Mouse (Mus musculus): Measurements from ENCODE around the gene Adcy1. TPM values are rescaled to one million over a fixed set of nuclear protein-coding genes. Genes with fewer than 3 reads are reported as not detected.
A peak's percentile ranks its signal among the peaks of the same experiment; 100 is the strongest.

Gene Adcy1
- polyA plus RNA-seq, 1 experiment from 2014 or later, result 0.07 TPM

- no peak for ATAC-seq (ENCODE audit: insufficient read depth)
Observed at GRCm38 (mm10) chr11:7109131-7109530, 45.8 kb downstream of the Adcy1 start.

GRCm38 (mm10) chr11:7113046-7113445 is 49.8 kb downstream of the Adcy1 start:
- Histone ChIP-seq H3K27ac (replicated peaks) (no peak overlapping the region), H3K9ac (no peak overlapping the region), H3K4me1 (replicated peaks) (no peaks in the 10 kb centered on the region), H3K4me3 (replicated peaks) (no peak overlapping the region), H3K9me3 (replicated peaks) (no peaks in the 10 kb centered on the region), H3K36me3 (replicated peaks) (no peaks in the 10 kb centered on the region), H3K4me2 (no peak overlapping the region), H3K27me3 (no peaks in the 10 kb centered on the region)
- ATAC-seq (ENCODE audit: insufficient read depth), result no peak
- WGBS (ENCODE audit: insufficient replicate concordance), result 50% methylated on average over 4 of the region's 4 CpGs

More at GRCm38 (mm10) chr11:7109131-7109530, 45.8 kb downstream of the Adcy1 start:
- no peak overlapping the region for H3K4me3 ChIP-seq (replicated peaks)
- no peaks in the 10 kb centered on the region for H3K36me3 ChIP-seq (replicated peaks)
- WGBS (ENCODE audit: insufficient replicate concordance), result 64% methylated on average over 4 of the region's 4 CpGs
- H3K9me3 ChIP-seq (replicated peaks), result no peaks in the 10 kb centered on the region
- H3K4me2 ChIP-seq, result no peak overlapping the region
- no peak overlapping the region for H3K9ac ChIP-seq
- no peaks in the 10 kb centered on the region for H3K27me3 ChIP-seq
- H3K4me1 ChIP-seq (replicated peaks), result no peaks in the 10 kb centered on the region
- no peak overlapping the region for H3K27ac ChIP-seq (replicated peaks)

GRCm38 (mm10) chr11:7113687-7114086 is 50.4 kb downstream of the Adcy1 start:
- Histone ChIP-seq H3K4me3 (replicated peaks) (no peak overlapping the region), H3K36me3 (replicated peaks) (no peaks in the 10 kb centered on the region), H3K4me1 (replicated peaks) (no peaks in the 10 kb centered on the region), H3K27me3 (no peaks in the 10 kb centered on the region), H3K9ac (no peak overlapping the region), H3K9me3 (replicated peaks) (no peaks in the 10 kb centered on the region), H3K27ac (replicated peaks) (no peak overlapping the region), H3K4me2 (no peak overlapping the region)
- no peak for ATAC-seq (ENCODE audit: insufficient read depth)
- 32% methylated on average over 6 of the region's 6 CpGs for WGBS (ENCODE audit: insufficient replicate concordance)

- Histone ChIP-seq H3K36me3 (replicated peaks) (no peaks in the 10 kb centered on the region), H3K4me2 (no peak overlapping the region), H3K27ac (replicated peaks) (no peak overlapping the region), H3K4me3 (replicated peaks) (no peak overlapping the region), H3K4me1 (replicated peaks) (no peaks in the 10 kb centered on the region), H3K9me3 (replicated peaks) (no peaks in the 10 kb centered on the region), H3K27me3 (no peaks in the 10 kb centered on the region), H3K9ac (no peak overlapping the region)
- no peak for ATAC-seq (ENCODE audit: insufficient read depth)
- 63% methylated on average over 9 of the region's 9 CpGs for WGBS (ENCODE audit: insufficient replicate concordance)
Observed at GRCm38 (mm10) chr11:7114312-7114711, 51.0 kb downstream of the Adcy1 start.

GRCm38 (mm10) chr11:7116647-7117046 is 53.4 kb downstream of the Adcy1 start:
- no peak for ATAC-seq (ENCODE audit: insufficient read depth)
- Histone ChIP-seq H3K4me1 (replicated peaks) (no peaks in the 10 kb centered on the region), H3K9ac (no peak overlapping the region), H3K27ac (replicated peaks) (no peak overlapping the region), H3K4me2 (no peak overlapping the region), H3K27me3 (no peaks in the 10 kb centered on the region), H3K36me3 (replicated peaks) (no peaks in the 10 kb centered on the region), H3K4me3 (replicated peaks) (no peak overlapping the region), H3K9me3 (replicated peaks) (no peaks in the 10 kb centered on the region)
- WGBS (ENCODE audit: insufficient replicate concordance), result 54% methylated on average over 2 of the region's 2 CpGs

- H3K4me1 ChIP-seq (replicated peaks), result no peaks in the 10 kb centered on the region; the same call in 1 of the 2 replicates
- H3K4me2 ChIP-seq, result no peak overlapping the region
- WGBS (ENCODE audit: insufficient replicate concordance), result 48% methylated on average over 8 of the region's 8 CpGs
- H3K9ac ChIP-seq, result no peak overlapping the region
- H3K9me3 ChIP-seq (replicated peaks), result no peaks in the 10 kb centered on the region
- no peak for ATAC-seq (ENCODE audit: insufficient read depth)
- no peak overlapping the region for H3K27ac ChIP-seq (replicated peaks)
- H3K27me3 ChIP-seq, result no peaks in the 10 kb centered on the region
- no peaks in the 10 kb centered on the region for H3K36me3 ChIP-seq (replicated peaks)
- no peak overlapping the region for H3K4me3 ChIP-seq (replicated peaks)
Observed at GRCm38 (mm10) chr11:7129319-7130051, 66.2 kb downstream of the Adcy1 start.

GRCm38 (mm10) chr11:7132736-7133387 is 69.6 kb downstream of the Adcy1 start:
- Histone ChIP-seq H3K27ac (replicated peaks) (no peak overlapping the region), H3K27me3 (no peaks in the 10 kb centered on the region), H3K4me2 (no peak overlapping the region), H3K36me3 (replicated peaks) (no peaks in the 10 kb centered on the region), H3K4me1 (replicated peaks) (peaks cover 9% of the 10 kb centered on the region), H3K9me3 (replicated peaks) (no peaks in the 10 kb centered on the region), H3K4me3 (replicated peaks) (no peak overlapping the region), H3K9ac (no peak overlapping the region)
- ATAC-seq (ENCODE audit: insufficient read depth), result no peak
- 62% methylated on average over 7 of the region's 7 CpGs for WGBS (ENCODE audit: insufficient replicate concordance)

- Histone ChIP-seq H3K4me1 (replicated peaks) (peaks cover 9% of the 10 kb centered on the region), H3K4me2 (no peak overlapping the region), H3K9me3 (replicated peaks) (no peaks in the 10 kb centered on the region), H3K9ac (no peak overlapping the region), H3K27ac (replicated peaks) (no peak overlapping the region), H3K27me3 (no peaks in the 10 kb centered on the region), H3K4me3 (replicated peaks) (no peak overlapping the region), H3K36me3 (replicated peaks) (no peaks in the 10 kb centered on the region)
- 59% methylated on average over 5 of the region's 5 CpGs for WGBS (ENCODE audit: insufficient replicate concordance)
- 0 out of 2 replicates have a peak, but pooled peaks have one; percentile 40 for ATAC-seq (ENCODE audit: insufficient read depth)
Observed at GRCm38 (mm10) chr11:7133736-7134135, 70.4 kb downstream of the Adcy1 start.

GRCm38 (mm10) chr11:7134319-7134718 is 71.0 kb downstream of the Adcy1 start:
- no peak overlapping the region for H3K27ac ChIP-seq (replicated peaks)
- ATAC-seq (ENCODE audit: insufficient read depth), result no peak
- H3K4me2 ChIP-seq, result no peak overlapping the region
- no peak overlapping the region for H3K9ac ChIP-seq
- WGBS (ENCODE audit: insufficient replicate concordance), result 64% methylated on average over 5 of the region's 5 CpGs
- peaks cover 9% of the 10 kb centered on the region for H3K4me1 ChIP-seq (replicated peaks)
- no peak overlapping the region for H3K4me3 ChIP-seq (replicated peaks)
- H3K9me3 ChIP-seq (replicated peaks), result no peaks in the 10 kb centered on the region
- H3K36me3 ChIP-seq (replicated peaks), result no peaks in the 10 kb centered on the region
- H3K27me3 ChIP-seq, result no peaks in the 10 kb centered on the region

- Histone ChIP-seq H3K27me3 (no peaks in the 10 kb centered on the region), H3K36me3 (replicated peaks) (no peaks in the 10 kb centered on the region), H3K9me3 (replicated peaks) (no peaks in the 10 kb centered on the region), H3K4me1 (replicated peaks) (peaks cover 9% of the 10 kb centered on the region), H3K27ac (replicated peaks) (no peak overlapping the region), H3K9ac (no peak overlapping the region), H3K4me2 (no peak overlapping the region), H3K4me3 (replicated peaks) (no peak overlapping the region)
- no peak for ATAC-seq (ENCODE audit: insufficient read depth)
- WGBS (ENCODE audit: insufficient replicate concordance), result 69% methylated on average over 6 of the region's 6 CpGs
Observed at GRCm38 (mm10) chr11:7135301-7135700, 72.0 kb downstream of the Adcy1 start.

GRCm38 (mm10) chr11:7135763-7136162 is 72.5 kb downstream of the Adcy1 start:
- WGBS (ENCODE audit: insufficient replicate concordance), result 70% methylated on average over 9 of the region's 9 CpGs
- Histone ChIP-seq H3K9me3 (replicated peaks) (no peaks in the 10 kb centered on the region), H3K9ac (no peak overlapping the region), H3K4me1 (replicated peaks) (peaks cover 9% of the 10 kb centered on the region), H3K36me3 (replicated peaks) (no peaks in the 10 kb centered on the region), H3K27me3 (no peaks in the 10 kb centered on the region), H3K4me2 (no peak overlapping the region), H3K27ac (replicated peaks) (no peak overlapping the region), H3K4me3 (replicated peaks) (no peak overlapping the region)
- no peak for ATAC-seq (ENCODE audit: insufficient read depth)

Data from liver, embryonic 15.5 days (tissue).